Comparison of ENCODE assay signal across 19 mouse cellular contexts in genomic region chr4:148936111-148936510, GRCm38 (mm10).
DNase-seq lines count a peak whose midpoint lies in the region; ATAC-seq lines count a peak whose summit lies in the region.
"Had no signal": no experiment of that assay in that cellular context is flagged by ENCODE, and none has a peak within 500 bp of the region (broad histone marks: within the 10 kb centered on the region; RNA-seq: fewer than 3 reads in every experiment).

No protein-coding gene starts in this region.

- no peaks in the 10 kb centered on the region for H3K27me3 ChIP-seq in heart, embryonic 15.5 days
- peaks cover 80% of the 10 kb centered on the region for H3K27me3 ChIP-seq in limb, embryonic 10.5 days (ENCODE audit: low read depth, poor library complexity, severe bottlenecking)
- H3K27me3 ChIP-seq in liver, embryonic 13.5 days, result no peaks in the 10 kb centered on the region
- no peaks in the 10 kb centered on the region for H3K27me3 ChIP-seq in stomach, embryonic 16.5 days (ENCODE audit: control insufficient read depth, insufficient read depth, low read length)
- H3K27me3 ChIP-seq: Patski had no signal

- peak overlapping the region; percentile 19; the same call in 1 of the 2 replicates for H3K9ac ChIP-seq in heart, embryonic 15.5 days
- H3K9ac ChIP-seq in liver, embryonic 13.5 days, result 0 out of 2 replicates have a peak overlapping the region, but pooled peaks have one; percentile 26
- no peak overlapping the region for H3K9ac ChIP-seq in stomach, embryonic 16.5 days (ENCODE audit: low read length)
- H3K9ac ChIP-seq: embryonic facial prominence, embryonic 12.5 days; hindbrain, embryonic 15.5 days had no signal

- no peaks in the 10 kb centered on the region for H3K9me3 ChIP-seq in heart, embryonic 15.5 days (replicated peaks)
- no peaks in the 10 kb centered on the region for H3K9me3 ChIP-seq in limb, embryonic 10.5 days (replicated peaks)
- no peaks in the 10 kb centered on the region for H3K9me3 ChIP-seq in liver, embryonic 13.5 days (replicated peaks)
- H3K9me3 ChIP-seq in stomach, embryonic 16.5 days (replicated peaks; ENCODE audit: control insufficient read depth, low read length), result no peaks in the 10 kb centered on the region
- H3K9me3 ChIP-seq: embryonic facial prominence, embryonic 12.5 days; forebrain, embryonic 13.5 days; hindbrain, embryonic 15.5 days had no signal

- no peak for ATAC-seq in heart, embryonic 15.5 days (replicated peaks; ENCODE audit: insufficient number of reproducible peaks, insufficient read depth, low FRiP score, low read depth)
- ATAC-seq in liver, embryonic 13.5 days (ENCODE audit: low read depth), result peak; percentile 33
- ATAC-seq in stomach, embryonic 16.5 days (ENCODE audit: insufficient read depth, low FRiP score), result no peak
- ATAC-seq: forebrain, embryonic 13.5 days; Patski had no signal

- peaks cover 50% of the 10 kb centered on the region for H3K36me3 ChIP-seq in heart, embryonic 15.5 days
- H3K36me3 ChIP-seq in limb, embryonic 10.5 days, result peaks cover 4% of the 10 kb centered on the region; the same call in 1 of the 2 replicates
- H3K36me3 ChIP-seq in liver, embryonic 13.5 days, result no peaks in the 10 kb centered on the region
- H3K36me3 ChIP-seq in stomach, embryonic 16.5 days (ENCODE audit: control insufficient read depth, insufficient read depth, low read length), result 0 out of 2 replicates have a peak, but pooled peaks cover 5% of the 10 kb centered on the region
- H3K36me3 ChIP-seq: hindbrain, embryonic 15.5 days had no signal

- H3K4me3 ChIP-seq in heart, embryonic 15.5 days, result no peak overlapping the region
- no peak overlapping the region for H3K4me3 ChIP-seq in limb, embryonic 10.5 days
- no peak overlapping the region for H3K4me3 ChIP-seq in liver, embryonic 13.5 days (replicated peaks)
- no peak overlapping the region for H3K4me3 ChIP-seq in stomach, embryonic 16.5 days (replicated peaks; ENCODE audit: low read length)
- H3K4me3 ChIP-seq: embryonic facial prominence, embryonic 12.5 days; erythroblast, embryonic 14.5 days; forebrain, embryonic 13.5 days; hindbrain, embryonic 15.5 days; left cerebral cortex, adult 2 months had no signal

- H3K4me2 ChIP-seq in heart, embryonic 15.5 days, result no peak overlapping the region
- H3K4me2 ChIP-seq in liver, embryonic 13.5 days, result peak overlapping the region; percentile 13
- H3K4me2 ChIP-seq in stomach, embryonic 16.5 days (ENCODE audit: low read depth, low read length), result no peak overlapping the region
- H3K4me2 ChIP-seq: embryonic facial prominence, embryonic 12.5 days; forebrain, embryonic 13.5 days; hindbrain, embryonic 15.5 days had no signal

- peaks cover 59% of the 10 kb centered on the region for H3K4me1 ChIP-seq in heart, embryonic 15.5 days (replicated peaks)
- peaks cover 71% of the 10 kb centered on the region for H3K4me1 ChIP-seq in limb, embryonic 10.5 days
- H3K4me1 ChIP-seq in liver, embryonic 13.5 days (replicated peaks), result peaks cover 34% of the 10 kb centered on the region
- peaks cover 35% of the 10 kb centered on the region for H3K4me1 ChIP-seq in stomach, embryonic 16.5 days (ENCODE audit: control insufficient read depth, insufficient read depth, low read length)

- WGBS in heart, embryonic 15.5 days, result 79% methylated on average over 12 of the region's 12 CpGs
- WGBS in limb, embryonic 10.5 days, result 85% methylated on average over 12 of the region's 12 CpGs
- 67% methylated on average over 12 of the region's 12 CpGs for WGBS in liver, embryonic 13.5 days (ENCODE audit: insufficient replicate concordance)
- 82% methylated on average over 12 of the region's 12 CpGs for WGBS in stomach, embryonic 16.5 days

- H3K27ac ChIP-seq in heart, embryonic 15.5 days, result peak overlapping the region; percentile 66; the same call in 1 of the 2 replicates
- 0 out of 2 replicates have a peak overlapping the region, but pooled peaks have one; percentile 11 for H3K27ac ChIP-seq in limb, embryonic 10.5 days
- H3K27ac ChIP-seq in liver, embryonic 13.5 days, result peak overlapping the region; percentile 58
- H3K27ac ChIP-seq in stomach, embryonic 16.5 days (ENCODE audit: low read length), result peak overlapping the region; percentile 52; the same call in 1 of the 2 replicates
- H3K27ac ChIP-seq: embryonic facial prominence, embryonic 12.5 days; forebrain, embryonic 13.5 days; hindbrain, embryonic 15.5 days; left cerebral cortex, adult 2 months had no signal

- DNase-seq in heart, adult 8-10 months (ENCODE audit: low spot score), result no peak
- DNase-seq in limb, embryonic 10.5 days (ENCODE audit: low spot score), result no peak
- DNase-seq in liver, embryonic 13.5 days, result no peak
- DNase-seq in layer of hippocampus, postnatal 10 days (ENCODE audit: low spot score in 2 of 2), result no peak
- no peak for DNase-seq in gastrocnemius, adult 18-20 months (ENCODE audit: low spot score)
- DNase-seq: adrenal gland, adult 8-10 months; cerebellum, adult 9-10 months; kidney, adult 18-20 months; left cerebral cortex, postnatal 4 days; right cerebral cortex, postnatal 25 days; thymus, postnatal 25 days had no signal

Comparison
In these comparisons a context has a peak if more than half of its experiments do, and no peak if none do; other contexts are left out.
1. H3K27ac ChIP-seq: peak in every context shown above with its lines; median percentile 66 in heart, embryonic 15.5 days; 58 in liver, embryonic 13.5 days; 52 in stomach, embryonic 16.5 days; 11 in limb, embryonic 10.5 days.